Mouse (Mus musculus): ENCODE data around the gene Gm14403.
A peak's percentile ranks its signal among the peaks of the same experiment; 100 is the strongest.
"Not testable (repeated sequence)": the region's sequence is repeated elsewhere in the genome, so short reads cannot be mapped to it uniquely, and the experiment has no call there.

Gm14403 gene

GRCm38 (mm10) chr2:177498067-177498466, at the start of gene Gm14403:
Gm14403 (plus strand) TSS chr2:177498215.
- not testable (repeated sequence) for DNase-seq

GRCm38 (mm10) chr2:177464676-177465075, 33.3 kb upstream of the Gm14403 start, which contains the start of gene Zfp970:
Zfp970 (plus strand) TSS chr2:177464733.
- DNase-seq, result peak in 1 of 2 experiments; percentile 9

- not testable (repeated sequence) for DNase-seq
Measured at GRCm38 (mm10) chr2:177468222-177468621, 29.8 kb upstream of the Gm14403 start.

GRCm38 (mm10) chr2:177472261-177472660, 25.8 kb upstream of the Gm14403 start:
- DNase-seq, result not testable (repeated sequence)

- not testable (repeated sequence) for DNase-seq
Measured at GRCm38 (mm10) chr2:177481971-177482370, 16.0 kb upstream of the Gm14403 start.

GRCm38 (mm10) chr2:177483238-177483948, 14.6 kb upstream of the Gm14403 start:
- not testable (repeated sequence) for DNase-seq

GRCm38 (mm10) chr2:177499182-177499581, 1.2 kb downstream of the Gm14403 start:
- DNase-seq, result not testable (repeated sequence)

- DNase-seq, result not testable (repeated sequence)
Measured at GRCm38 (mm10) chr2:177505211-177505719, 7.2 kb downstream of the Gm14403 start.

GRCm38 (mm10) chr2:177511381-177511780, 13.4 kb downstream of the Gm14403 start:
- not testable (repeated sequence) for DNase-seq

- DNase-seq, result not testable (repeated sequence)
Measured at GRCm38 (mm10) chr2:177511972-177512371, 14.0 kb downstream of the Gm14403 start.

- DNase-seq, result not testable (repeated sequence)
Measured at GRCm38 (mm10) chr2:177513991-177514479, 16.0 kb downstream of the Gm14403 start.

- DNase-seq, result not testable (repeated sequence)
Measured at GRCm38 (mm10) chr2:177517746-177518145, 19.7 kb downstream of the Gm14403 start.

GRCm38 (mm10) chr2:177518354-177518753, 20.3 kb downstream of the Gm14403 start:
- not testable (repeated sequence) for DNase-seq

- DNase-seq, result not testable (repeated sequence)
Measured at GRCm38 (mm10) chr2:177518960-177519359, 20.9 kb downstream of the Gm14403 start.

GRCm38 (mm10) chr2:177520035-177520434, 22.0 kb downstream of the Gm14403 start:
- DNase-seq, result no peak

- no peak for DNase-seq
Measured at GRCm38 (mm10) chr2:177523061-177523460, 25.0 kb downstream of the Gm14403 start.

- DNase-seq, result not testable (repeated sequence)
Measured at GRCm38 (mm10) chr2:177523674-177524073, 25.7 kb downstream of the Gm14403 start.

GRCm38 (mm10) chr2:177524171-177524570, 26.2 kb downstream of the Gm14403 start:
- DNase-seq, result not testable (repeated sequence)

GRCm38 (mm10) chr2:177535876-177536275, 37.9 kb downstream of the Gm14403 start:
- no peak for DNase-seq

GRCm38 (mm10) chr2:177537141-177537540, 39.1 kb downstream of the Gm14403 start:
- DNase-seq, result not testable (repeated sequence)

GRCm38 (mm10) chr2:177537717-177538116, 39.7 kb downstream of the Gm14403 start:
- not testable (repeated sequence) for DNase-seq

- not testable (repeated sequence) for DNase-seq
Measured at GRCm38 (mm10) chr2:177555261-177555660, 57.2 kb downstream of the Gm14403 start.

Data from thymus, postnatal 36 days (tissue).